Mouse (Mus musculus) liver, embryonic 12.5 days (tissue): Measurements from ENCODE around the gene Cox7c. TPM values are rescaled to one million over a fixed set of nuclear protein-coding genes. Genes with fewer than 3 reads are reported as not detected.
"Not testable (repeated sequence)": the region's sequence is repeated elsewhere in the genome, so short reads cannot be mapped to it uniquely, and the experiment has no call there.

Experiments
- ATAC-seq: fragments of 200-750 bp; cut with Nextera tagmentation; 2 replicates; pipeline ENCODE4 v1.8.0; 2017; ENCODE audit warnings: moderate number of reproducible peaks, mild to moderate bottlenecking, moderate library complexity
- H3K27ac ChIP-seq: fragments of 300-500 bp; sonication (generic); 2 replicates; pipeline ENCODE4 v1.5.1; 2016; ENCODE audit warnings: mild to moderate bottlenecking
- H3K27me3 ChIP-seq: fragments of 300-500 bp; sonication (generic); replicated peaks from 2 replicates; pipeline ENCODE4 v1.6.1; 2016; ENCODE audit warnings: mild to moderate bottlenecking, moderate library complexity
- H3K36me3 ChIP-seq: fragments of 300-500 bp; sonication (generic); 2 replicates; pipeline ENCODE4 v1.6.1; 2016; ENCODE audit warnings: mild to moderate bottlenecking, moderate library complexity
- H3K4me1 ChIP-seq: fragments of 300-500 bp; sonication (generic); 2 replicates; pipeline ENCODE4 v1.6.1; 2016
- H3K4me2 ChIP-seq: fragments of 300-500 bp; sonication (generic); 2 replicates; pipeline ENCODE4 v1.6.1; 2016; ENCODE audit warnings: mild to moderate bottlenecking, moderate library complexity
- H3K4me3 ChIP-seq: fragments of 300-500 bp; sonication (generic); 2 replicates; pipeline ENCODE4 v1.5.1; 2016; ENCODE audit warnings: mild to moderate bottlenecking, moderate library complexity
- H3K9ac ChIP-seq: fragments of 300-500 bp; sonication (generic); 2 replicates; pipeline ENCODE4 v1.6.1; 2016; ENCODE audit warnings: mild to moderate bottlenecking, moderate library complexity
- H3K9me3 ChIP-seq: fragments of 300-500 bp; sonication (generic); replicated peaks from 2 replicates; pipeline ENCODE4 v1.6.1; 2016; ENCODE audit warnings: mild to moderate bottlenecking, moderate library complexity
- whole genome bisulfite sequencing: fragments of 180-500 bp; shearing (Covaris S2); methylation state at CpG from one replicate; pipeline ENCODE4 v1.1.7; 2016; ENCODE audit not compliant: insufficient replicate concordance; 5-methylcytosine and 5-hydroxymethylcytosine counted together
- polyA plus RNA-seq: library from polyadenylated mRNA; unstranded; fragments of >200 nt; fragmentation: Nextera tagmentation; extraction: Ambion mirVana; gene quantifications from 2 replicates; pipeline ENCODE4 v1.2.1, GENCODE M21; 2016

Cox7c gene
- 544 and 597 TPM in 2 replicates for polyA plus RNA-seq

DNA sequence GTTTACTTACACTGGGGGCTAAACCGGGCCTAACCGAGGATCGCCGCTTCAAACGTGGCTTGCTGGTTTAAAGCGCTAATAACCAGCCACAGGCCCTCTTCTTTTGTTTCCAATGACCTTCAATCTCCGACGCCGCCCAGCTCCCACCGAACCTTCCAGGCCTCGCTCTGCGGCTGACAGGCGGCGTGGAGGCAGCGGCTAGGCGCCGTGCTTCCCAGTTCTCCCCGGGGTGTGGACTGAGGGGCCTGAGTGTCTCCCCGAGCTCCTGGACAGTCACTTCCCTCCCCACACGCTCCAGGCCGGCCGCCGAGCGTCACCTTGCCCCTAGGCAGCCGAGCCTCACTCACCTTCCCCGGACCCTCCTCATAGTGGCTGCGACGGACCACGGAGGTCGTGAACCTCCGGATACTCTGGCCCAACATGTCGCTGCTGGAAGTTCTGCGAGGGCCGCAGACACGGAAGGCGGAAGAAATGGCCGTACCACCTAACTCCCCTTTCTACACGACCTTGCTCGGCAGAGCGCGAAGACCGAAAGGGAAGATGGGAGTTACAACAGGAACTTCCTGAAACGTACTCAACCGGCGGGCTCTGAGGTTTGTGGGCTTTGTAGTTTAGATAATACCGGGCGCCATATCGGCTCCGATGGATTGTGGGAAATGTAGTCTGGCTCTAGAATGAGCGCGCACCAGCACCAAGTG lies at the start of gene Cox7c:
Gene Cox7c, minus strand, starts transcription at position 651 of the 698 bp plus-strand sequence.
- peak within 1 kb of the TSS; percentile 69 for H3K4me2 ChIP-seq
- peak within 1 kb of the TSS; percentile 87 for H3K27ac ChIP-seq
- under 1% methylated on average over 51 of the region's 51 CpGs for WGBS
- no peaks in the 10 kb centered on the region for H3K27me3 ChIP-seq
- H3K9ac ChIP-seq, result peak within 1 kb of the TSS; percentile 98
- peaks cover 21% of the 10 kb centered on the region for H3K36me3 ChIP-seq
- peak within 1 kb of the TSS; percentile 88 for H3K4me3 ChIP-seq
- peak; percentile 99 for ATAC-seq
- H3K9me3 ChIP-seq, result no peaks in the 10 kb centered on the region
- H3K4me1 ChIP-seq, result no peaks in the 10 kb centered on the region

GRCm38 (mm10) chr13:86068011-86068724 lies 21.5 kb upstream of the Cox7c start:
- H3K27me3 ChIP-seq, result no peaks in the 10 kb centered on the region
- ATAC-seq, result no peak
- no peak overlapping the region for H3K4me2 ChIP-seq
- H3K4me1 ChIP-seq, result no peaks in the 10 kb centered on the region
- H3K9ac ChIP-seq, result no peak overlapping the region
- no peak overlapping the region for H3K27ac ChIP-seq
- no peak overlapping the region for H3K4me3 ChIP-seq
- H3K36me3 ChIP-seq, result no peaks in the 10 kb centered on the region
- no peaks in the 10 kb centered on the region for H3K9me3 ChIP-seq
- 42% methylated on average over 3 of the region's 3 CpGs for WGBS

DNA sequence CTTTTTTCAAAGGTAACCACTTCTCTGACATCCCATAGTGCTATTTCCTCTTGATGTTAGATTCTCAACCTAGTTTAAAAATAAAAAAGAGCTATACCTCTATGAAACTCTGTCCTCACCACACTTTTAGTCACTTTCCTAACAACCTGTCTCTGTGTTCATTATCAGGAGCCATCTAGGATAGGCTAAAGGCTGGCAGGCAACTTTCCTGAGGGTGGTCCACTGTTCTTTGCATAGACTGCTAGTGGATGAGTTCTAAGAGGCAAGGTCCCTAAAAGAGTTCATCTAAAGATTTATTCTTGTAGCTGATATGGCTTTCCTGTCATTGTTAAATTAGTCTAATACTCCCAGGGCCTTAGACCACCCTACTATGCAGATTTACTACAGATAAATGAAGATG lies 20.8 kb upstream of the Cox7c start:
- H3K9me3 ChIP-seq, result no peaks in the 10 kb centered on the region
- no peak overlapping the region for H3K4me3 ChIP-seq
- H3K9ac ChIP-seq, result no peak overlapping the region
- H3K4me2 ChIP-seq, result no peak overlapping the region
- no peaks in the 10 kb centered on the region for H3K36me3 ChIP-seq
- no peak overlapping the region for H3K27ac ChIP-seq
- H3K27me3 ChIP-seq, result no peaks in the 10 kb centered on the region
- no peak for ATAC-seq
- H3K4me1 ChIP-seq, result no peaks in the 10 kb centered on the region

- H3K9ac ChIP-seq, H3K9me3 ChIP-seq, H3K4me2 ChIP-seq, H3K27ac ChIP-seq, H3K27me3 ChIP-seq, H3K4me3 ChIP-seq, H3K4me1 ChIP-seq, ATAC-seq, H3K36me3 ChIP-seq: not testable (repeated sequence)
- WGBS, result 19% methylated on average over 8 of the region's 8 CpGs
Measured at GRCm38 (mm10) chr13:86054091-86054490, 7.4 kb upstream of the Cox7c start.

GRCm38 (mm10) chr13:86004907-86005675 lies 41.6 kb downstream of the Cox7c start:
- Histone ChIP-seq H3K9me3 (no peaks in the 10 kb centered on the region), H3K27ac (no peak overlapping the region), H3K9ac (no peak overlapping the region), H3K27me3 (no peaks in the 10 kb centered on the region), H3K4me1 (no peaks in the 10 kb centered on the region), H3K4me3 (no peak overlapping the region), H3K4me2 (no peak overlapping the region), H3K36me3 (no peaks in the 10 kb centered on the region)
- WGBS, result 60% methylated on average over 7 of the region's 7 CpGs
- ATAC-seq, result no peak
